Mouse (Mus musculus) hindbrain, embryonic 15.5 days (tissue): ENCODE measurements at regions not wholly inside any gene's neighbourhood (a gene's known extent, or its start where the extent isn't known, plus 50 kb on each side); places are given as distances from the start of the nearest gene placed in this dataset. TPM values are rescaled to one million over a fixed set of nuclear protein-coding genes. Genes with fewer than 3 reads are reported as not detected.

Experiments
- ATAC-seq: fragments of 200-750 bp; cut with Nextera tagmentation; 2 replicates; pipeline ENCODE4 v1.8.0; 2017; ENCODE audit warnings: low read depth, moderate number of reproducible peaks, moderate TSS enrichment; ENCODE audit not compliant: low FRiP score
- H3K27ac ChIP-seq: fragments of 300-500 bp; sonication (generic); replicated peaks from 2 replicates; pipeline ENCODE4 v1.5.1; 2015; ENCODE audit warnings: mild to moderate bottlenecking, inconsistent platforms
- H3K27me3 ChIP-seq: fragments of 300-500 bp; sonication (generic); 2 replicates; pipeline ENCODE4 v1.6.1; 2015; ENCODE audit warnings: control low read depth, inconsistent platforms
- H3K36me3 ChIP-seq: fragments of 300-500 bp; sonication (generic); 2 replicates; pipeline ENCODE4 v1.6.1; 2015; ENCODE audit warnings: control low read depth, inconsistent platforms
- H3K4me1 ChIP-seq: fragments of 300-500 bp; sonication (generic); replicated peaks from 2 replicates; pipeline ENCODE4 v1.6.1; 2015; ENCODE audit warnings: control low read depth, inconsistent platforms
- H3K4me2 ChIP-seq: fragments of 300-500 bp; sonication (generic); 2 replicates; pipeline ENCODE4 v1.6.1; 2015; ENCODE audit warnings: moderate library complexity, mild to moderate bottlenecking, inconsistent platforms
- H3K4me3 ChIP-seq: fragments of 300-500 bp; sonication (generic); 2 replicates; pipeline ENCODE4 v1.5.1; 2015; ENCODE audit warnings: mild to moderate bottlenecking, inconsistent platforms
- H3K9ac ChIP-seq: fragments of 300-500 bp; sonication (generic); 2 replicates; pipeline ENCODE4 v1.6.1; 2015; ENCODE audit warnings: inconsistent platforms
- H3K9me3 ChIP-seq: fragments of 300-500 bp; sonication (generic); 2 replicates; pipeline ENCODE4 v1.6.1; 2016; ENCODE audit warnings: control low read depth, inconsistent platforms
- WGBS: fragments of 180-500 bp; shearing (Covaris S2); methylation state at CpG from one replicate; pipeline ENCODE4 v1.1.7; 2015; 5-methylcytosine and 5-hydroxymethylcytosine counted together
- microRNA-seq: library from miRNA; unstranded; fragments of <30 nt; microRNA quantifications from one replicate; pipeline ENCODE4, GENCODE M21; 2016

DNA sequence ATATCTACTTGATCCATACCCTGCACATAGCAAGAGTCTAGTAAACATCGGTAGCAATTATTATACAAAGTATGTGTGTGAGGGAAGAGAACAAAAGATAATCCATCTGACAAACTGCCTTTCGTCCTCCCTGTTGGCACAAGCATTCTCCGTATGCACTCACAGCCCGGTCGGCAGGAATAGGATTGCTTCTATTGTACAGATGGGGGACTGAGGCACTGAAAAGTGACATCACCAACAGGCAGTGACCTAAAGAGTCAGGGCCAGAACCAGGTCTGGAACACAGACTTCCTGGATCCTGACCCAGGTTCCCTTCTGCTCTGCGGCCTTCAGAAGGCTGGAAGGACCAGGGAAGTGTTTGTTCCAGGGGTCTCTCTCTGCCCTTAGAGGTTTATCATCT is 69.3 kb upstream of the Prox1 start:
- H3K9me3 ChIP-seq = no peaks in the 10 kb centered on the region
- no peak overlapping the region for H3K4me2 ChIP-seq
- no peaks in the 10 kb centered on the region for H3K36me3 ChIP-seq
- H3K4me1 ChIP-seq = no peaks in the 10 kb centered on the region
- ATAC-seq = no peak
- no peak overlapping the region for H3K4me3 ChIP-seq
- WGBS = 77% methylated on average over 6 of the region's 6 CpGs
- no peak overlapping the region for H3K9ac ChIP-seq
- no peak overlapping the region for H3K27ac ChIP-seq
- H3K27me3 ChIP-seq = no peaks in the 10 kb centered on the region

DNA sequence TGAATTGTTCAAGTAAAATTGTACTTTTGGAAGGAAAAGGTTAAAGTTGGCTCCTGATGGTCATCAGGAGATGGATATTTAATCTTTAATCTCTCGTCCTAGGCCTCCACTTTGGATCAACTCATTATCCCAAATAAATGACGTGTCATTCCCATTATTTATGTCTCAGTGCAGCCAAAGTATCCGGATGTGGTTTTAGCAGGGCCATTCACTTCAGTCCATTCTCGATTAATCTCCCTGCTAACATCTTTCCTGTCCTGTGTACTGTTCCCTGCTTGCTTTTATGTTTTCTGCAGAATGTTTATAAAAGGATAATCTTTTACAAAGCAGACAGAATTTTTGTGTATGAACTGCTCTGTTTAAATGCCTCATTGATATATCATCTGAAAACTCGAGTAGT is 60.4 kb upstream of the Prox1 start:
- H3K9ac ChIP-seq = no peak overlapping the region
- H3K4me2 ChIP-seq = no peak overlapping the region
- no peaks in the 10 kb centered on the region for H3K9me3 ChIP-seq
- H3K36me3 ChIP-seq = no peaks in the 10 kb centered on the region
- no peaks in the 10 kb centered on the region for H3K27me3 ChIP-seq
- no peak overlapping the region for H3K27ac ChIP-seq
- H3K4me1 ChIP-seq = no peaks in the 10 kb centered on the region
- WGBS = 64% methylated on average over 5 of the region's 5 CpGs
- no peak for ATAC-seq
- no peak overlapping the region for H3K4me3 ChIP-seq

DNA sequence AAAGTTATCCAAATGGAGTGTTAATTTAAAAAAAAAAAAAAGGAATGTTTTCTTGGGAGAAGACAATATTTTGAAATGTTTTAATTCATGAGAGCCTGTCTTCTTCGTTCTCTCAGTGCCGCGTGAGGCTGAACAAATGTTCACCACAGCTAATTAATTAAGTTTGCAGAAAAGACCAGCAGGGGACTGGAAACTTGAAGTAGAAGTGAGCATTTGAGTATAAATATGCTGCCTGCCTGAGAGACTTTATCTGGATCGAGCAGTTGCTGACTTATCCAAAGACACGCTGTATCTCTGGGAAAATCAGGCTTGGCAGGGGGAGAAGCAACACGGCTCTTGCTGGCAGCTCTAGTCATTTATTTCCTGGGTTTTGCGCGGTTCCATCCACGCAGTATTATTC is 49.9 kb upstream of the Prox1 start:
- Histone ChIP-seq H3K4me1 (0 out of 2 replicates have a peak, but pooled peaks cover 4% of the 10 kb centered on the region), H3K27ac (no peak overlapping the region), H3K36me3 (no peaks in the 10 kb centered on the region), H3K4me2 (no peak overlapping the region), H3K9ac (no peak overlapping the region), H3K27me3 (no peaks in the 10 kb centered on the region), H3K9me3 (peaks cover 5% of the 10 kb centered on the region; the same call in 1 of the 2 replicates), H3K4me3 (no peak overlapping the region)
- 18% methylated on average over 9 of the region's 9 CpGs for WGBS
- no peak for ATAC-seq

Small RNA genes lying in the stretch of these regions (microRNA-seq; reads per million reads assigned to microRNA genes)
- not detected for gene Gm47294
